Mouse (Mus musculus) kidney, postnatal 36 days (tissue): ENCODE measurements around the gene Elf1.

Experiments used
- DNase-seq, 2 experiments: peaks; one replicate each; pipeline ENCODE4 v3.0.0; 2021 to 2022; ENCODE audit warnings: mixed read lengths in 2 of 2

The Elf1 gene

DNA sequence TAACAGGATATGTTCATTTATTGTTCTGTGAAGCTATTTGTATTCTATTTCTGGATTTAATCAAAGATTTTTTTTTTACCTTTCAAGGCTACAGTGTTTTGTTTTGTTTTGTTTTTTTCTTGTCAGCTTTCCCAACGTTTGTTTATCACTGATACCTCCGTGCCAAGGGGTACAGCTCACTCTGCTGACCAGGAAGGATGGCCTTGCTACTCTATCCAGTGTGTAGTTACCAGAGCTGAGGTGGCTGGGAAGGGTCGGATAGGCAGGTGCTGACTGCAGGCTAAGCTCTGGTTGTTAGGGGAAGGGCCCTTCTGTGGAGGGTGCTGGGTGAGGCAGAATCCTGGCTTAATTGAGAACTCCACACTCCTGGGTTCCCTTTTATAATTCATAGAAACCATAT, 9.3 kb downstream of the Elf1 start:
- DNase-seq, result no peak

DNA sequence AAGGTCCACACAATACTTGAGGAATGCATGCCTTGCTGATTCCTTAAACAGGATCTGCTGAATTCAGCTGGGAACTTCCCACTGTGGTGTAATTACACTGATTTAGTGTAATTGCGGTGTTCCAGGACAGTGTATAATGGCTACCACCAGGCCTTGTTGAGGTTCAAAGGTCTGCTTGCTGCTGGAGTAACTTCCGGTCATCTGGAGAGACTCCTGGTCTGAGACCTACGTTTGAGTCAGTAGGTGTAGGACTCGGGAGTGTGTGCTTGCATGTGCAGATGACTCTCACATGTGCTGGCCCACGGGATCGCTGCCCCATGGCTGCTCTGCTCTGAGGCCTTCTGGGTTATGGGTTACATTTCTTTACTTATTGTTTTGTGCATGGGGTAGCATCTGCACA, 13.4 kb downstream of the Elf1 start:
- DNase-seq, result no peak

DNA sequence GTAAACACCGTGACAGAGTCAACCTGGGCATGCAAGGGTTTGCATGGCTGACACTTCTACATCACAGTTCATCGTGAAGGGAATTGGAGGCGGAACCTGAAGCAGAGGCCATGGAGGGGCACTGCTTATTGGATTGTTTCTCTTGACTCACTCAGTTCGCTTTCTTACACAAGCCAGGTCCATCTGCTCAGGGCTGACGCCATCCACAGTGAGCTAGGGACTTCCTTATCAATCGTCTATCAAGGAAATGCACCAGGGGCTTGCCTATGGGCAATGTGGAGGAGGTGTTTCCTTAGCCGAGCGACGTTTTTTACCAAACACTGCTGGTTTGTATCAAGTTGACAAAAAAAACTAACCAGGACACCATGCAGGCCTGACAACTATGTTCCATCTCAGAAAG, 18.3 kb downstream of the Elf1 start:
- no peak for DNase-seq

DNA sequence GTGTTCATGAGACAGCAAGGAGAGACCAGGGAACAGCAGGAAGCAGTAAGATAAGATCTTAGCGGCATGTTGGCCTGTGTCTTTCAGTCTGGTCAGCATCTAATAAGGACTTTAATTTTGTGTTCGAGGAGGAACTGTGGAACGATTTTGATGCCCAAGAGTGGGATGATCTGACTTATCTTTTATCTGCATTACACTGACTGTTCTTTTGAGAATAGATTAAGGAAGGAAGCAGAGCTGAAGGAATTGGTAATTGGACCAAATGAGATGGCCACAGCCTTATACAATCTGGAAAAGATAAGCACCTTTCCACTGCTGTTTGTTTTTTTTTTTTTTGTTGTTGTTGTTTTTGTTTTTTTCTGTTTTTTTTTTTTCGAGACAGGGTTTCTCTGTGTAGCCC, 19.8 kb downstream of the Elf1 start:
- DNase-seq, result no peak

DNA sequence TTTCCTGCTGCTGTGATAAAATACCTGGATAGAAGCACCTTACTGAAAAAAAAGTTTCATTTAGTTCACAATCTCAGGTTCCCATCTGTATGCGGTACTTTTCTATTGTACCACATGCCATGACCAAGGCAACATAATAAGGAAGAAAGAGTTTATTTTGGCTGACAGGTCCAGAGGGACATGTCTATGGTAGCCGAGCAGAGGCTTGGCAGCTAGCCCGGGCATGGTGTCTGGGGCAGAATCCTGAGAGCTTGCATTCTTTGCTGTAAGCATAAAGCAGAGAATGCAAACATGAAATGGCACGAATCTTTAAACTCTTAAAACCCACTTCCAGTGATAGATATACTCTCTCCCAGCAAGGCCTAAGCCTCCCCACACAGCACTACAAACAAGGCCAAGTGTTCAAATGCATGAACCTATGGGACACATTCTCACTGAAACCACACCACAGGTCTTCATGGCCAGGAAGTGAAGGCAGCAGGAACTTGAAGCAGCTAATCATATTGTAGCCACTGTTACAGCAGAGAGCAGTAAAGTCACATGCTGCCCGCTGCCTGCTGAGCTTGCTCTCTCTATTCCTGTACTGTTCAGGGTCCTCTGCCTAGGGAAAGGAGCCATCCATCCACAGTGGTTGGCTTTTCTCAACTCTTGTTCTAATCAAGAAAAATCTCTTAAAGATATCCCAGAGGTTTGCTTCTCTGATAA, 22.5 kb downstream of the Elf1 start:
- DNase-seq, result peak; percentile 71 to 85

DNA sequence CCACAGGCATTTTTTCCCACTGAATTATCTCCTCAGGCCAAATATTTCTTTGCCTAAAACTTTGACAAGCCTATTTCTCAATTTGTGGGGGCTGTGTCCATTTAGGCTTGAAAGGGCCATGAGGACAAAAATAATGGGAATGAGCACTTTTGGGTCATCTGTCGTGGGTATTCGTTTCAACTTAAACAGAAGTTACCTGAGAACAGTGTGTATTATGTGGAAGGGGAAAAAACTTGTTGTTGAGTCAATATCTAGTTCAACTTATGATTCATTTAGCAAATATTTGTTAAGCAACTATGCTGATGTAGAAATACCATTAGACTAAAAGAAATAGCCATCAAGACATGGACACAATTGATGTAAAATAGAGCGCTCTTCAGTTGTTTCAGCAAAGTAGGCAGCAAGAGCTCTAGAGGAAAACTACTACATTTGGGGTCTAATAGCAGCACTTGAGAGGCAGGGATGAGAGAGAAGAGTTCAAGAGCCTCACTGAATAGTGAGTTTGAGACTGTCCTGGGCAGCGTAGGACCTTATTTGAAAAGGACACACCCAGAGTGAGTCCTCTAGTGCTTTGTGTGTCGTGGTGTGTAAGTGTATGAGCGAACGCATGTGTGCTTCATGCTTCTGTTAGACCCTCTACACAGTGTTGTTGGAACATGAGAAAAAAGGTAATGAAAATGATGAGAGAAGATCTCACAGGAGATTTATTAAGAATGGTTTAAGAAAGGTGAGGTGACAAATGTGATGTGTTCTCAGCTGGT, 23.4 kb downstream of the Elf1 start:
- no peak for DNase-seq

DNA sequence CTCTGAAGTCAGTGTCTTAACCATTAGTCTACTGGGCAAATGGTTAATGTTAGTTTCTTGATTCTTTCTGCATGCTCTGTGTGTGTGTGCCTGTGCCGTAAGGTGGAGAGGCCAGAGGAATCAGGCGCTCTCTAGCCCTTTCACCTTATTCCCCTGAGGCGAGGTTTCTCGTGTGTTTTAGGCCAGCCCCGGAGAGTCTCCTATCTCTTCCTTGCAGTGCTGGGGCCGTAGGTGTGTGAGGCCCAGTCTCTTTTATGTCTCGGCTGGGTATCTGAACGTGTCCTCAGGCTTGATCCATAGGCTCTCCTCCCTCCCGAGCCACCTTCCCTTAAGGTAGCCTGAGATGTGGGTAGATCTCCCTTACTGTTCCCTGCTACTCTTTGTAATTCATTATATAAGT, 25.2 kb downstream of the Elf1 start:
- no peak for DNase-seq

DNA sequence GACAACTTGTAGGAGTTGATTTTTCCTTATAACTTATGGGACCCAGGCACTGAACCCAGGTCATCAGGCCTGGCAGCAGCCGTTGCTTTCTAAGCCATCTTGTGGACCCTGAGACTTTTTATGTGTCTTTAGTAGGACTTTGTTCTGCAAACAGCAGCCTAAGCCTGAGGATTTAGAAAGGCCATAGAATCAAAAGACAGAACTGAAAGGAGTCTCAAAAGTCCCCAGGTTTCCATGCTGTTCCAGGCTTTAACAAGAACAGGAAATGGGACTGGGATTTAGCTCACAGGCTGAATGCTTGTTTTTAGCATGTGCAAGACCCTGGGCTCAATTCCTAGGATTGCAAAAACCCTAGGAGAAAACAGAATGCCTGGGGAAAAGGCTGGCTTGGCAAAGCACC, 26.9 kb downstream of the Elf1 start:
- DNase-seq, result no peak

DNA sequence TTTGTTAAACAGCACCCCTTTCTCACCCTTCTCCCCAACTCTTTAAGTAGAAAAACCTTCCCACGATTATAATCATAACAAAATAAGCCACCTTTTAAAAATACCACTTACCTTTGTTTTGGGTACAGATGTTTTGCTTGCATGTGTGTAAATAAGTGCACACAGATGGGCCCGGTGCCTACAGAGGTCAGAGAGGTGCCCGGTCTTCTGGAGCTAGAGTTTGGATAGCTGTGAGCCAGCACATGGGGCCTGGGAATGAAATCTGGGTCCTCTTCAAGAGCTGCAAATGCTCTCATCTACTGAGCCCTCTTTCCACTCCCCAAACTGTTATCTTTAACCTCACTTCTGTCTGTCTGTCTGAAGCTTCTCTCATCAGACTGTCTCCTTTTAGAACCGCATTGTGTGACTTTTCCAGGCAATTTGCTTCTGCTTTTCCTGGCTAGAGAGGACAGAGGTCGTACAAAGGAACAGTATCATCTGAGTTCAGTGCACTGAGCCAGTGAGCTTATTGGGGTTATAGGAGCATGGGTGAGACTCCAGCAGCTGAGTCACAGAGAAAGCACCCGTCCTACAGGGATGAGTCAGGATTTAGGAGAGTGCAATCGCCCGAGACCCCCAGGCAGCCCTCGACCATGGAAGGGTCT, 27.8 kb downstream of the Elf1 start:
- peak in 1 of 2 experiments; percentile 55 for DNase-seq

DNA sequence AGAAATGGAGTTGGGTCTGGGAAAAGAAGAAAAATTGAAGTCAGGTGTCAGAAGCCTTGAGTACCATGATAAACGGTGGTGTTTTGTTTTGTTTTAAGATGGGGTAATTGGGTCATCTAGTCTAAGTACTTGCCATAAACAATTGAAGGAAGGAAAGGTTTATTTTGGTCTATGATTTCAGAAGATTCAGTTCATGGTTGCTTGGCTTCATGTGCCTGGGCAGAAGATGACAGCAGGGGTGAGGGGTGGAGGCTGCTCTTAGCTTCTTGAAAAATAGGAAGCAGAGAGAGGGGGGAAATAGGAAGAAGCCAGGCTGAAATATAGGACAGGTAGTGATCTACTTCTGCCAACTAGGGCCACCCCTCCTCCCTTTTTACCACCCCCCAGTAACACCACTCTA, 30.5 kb downstream of the Elf1 start:
- peak; percentile 52 to 58 for DNase-seq

DNA sequence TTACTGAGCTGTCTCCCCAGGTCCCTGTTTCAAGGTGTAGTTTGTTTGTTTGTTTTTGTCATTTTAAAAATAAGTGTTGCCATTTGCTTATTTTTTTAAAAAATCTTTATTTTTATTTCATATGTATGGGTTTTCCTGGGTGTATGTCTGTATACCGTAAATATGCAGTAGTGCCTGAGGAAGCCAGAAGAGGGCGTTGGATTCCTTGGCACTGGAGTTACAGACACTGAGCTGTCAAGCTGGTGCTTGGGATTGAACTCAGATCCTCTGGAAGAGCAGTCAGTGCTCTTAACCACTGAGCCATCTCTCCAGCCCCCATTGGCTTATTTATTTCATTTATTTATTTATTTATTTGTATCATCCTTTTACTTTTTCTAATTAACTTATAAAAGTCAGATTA, 33.0 kb downstream of the Elf1 start:
- no peak for DNase-seq

DNA sequence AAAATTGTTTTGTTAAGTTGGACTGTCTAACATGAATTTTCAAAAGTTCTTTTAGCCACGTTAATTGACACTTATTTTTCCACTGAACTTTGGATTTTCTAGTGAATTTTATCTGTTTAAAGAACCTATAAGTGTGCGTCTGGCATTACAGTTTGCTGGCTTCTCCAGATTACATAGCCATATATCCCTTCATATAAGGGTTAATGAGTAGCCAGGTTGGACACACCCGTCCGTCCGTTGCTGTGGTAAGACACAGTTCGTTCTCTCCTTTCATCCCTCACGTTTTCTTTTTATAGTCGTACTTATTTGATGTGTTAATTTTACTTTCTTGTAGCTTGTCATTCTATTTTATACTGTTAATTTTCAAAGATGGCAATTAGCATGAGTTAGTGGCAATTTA, 34.1 kb downstream of the Elf1 start:
- no peak for DNase-seq

DNA sequence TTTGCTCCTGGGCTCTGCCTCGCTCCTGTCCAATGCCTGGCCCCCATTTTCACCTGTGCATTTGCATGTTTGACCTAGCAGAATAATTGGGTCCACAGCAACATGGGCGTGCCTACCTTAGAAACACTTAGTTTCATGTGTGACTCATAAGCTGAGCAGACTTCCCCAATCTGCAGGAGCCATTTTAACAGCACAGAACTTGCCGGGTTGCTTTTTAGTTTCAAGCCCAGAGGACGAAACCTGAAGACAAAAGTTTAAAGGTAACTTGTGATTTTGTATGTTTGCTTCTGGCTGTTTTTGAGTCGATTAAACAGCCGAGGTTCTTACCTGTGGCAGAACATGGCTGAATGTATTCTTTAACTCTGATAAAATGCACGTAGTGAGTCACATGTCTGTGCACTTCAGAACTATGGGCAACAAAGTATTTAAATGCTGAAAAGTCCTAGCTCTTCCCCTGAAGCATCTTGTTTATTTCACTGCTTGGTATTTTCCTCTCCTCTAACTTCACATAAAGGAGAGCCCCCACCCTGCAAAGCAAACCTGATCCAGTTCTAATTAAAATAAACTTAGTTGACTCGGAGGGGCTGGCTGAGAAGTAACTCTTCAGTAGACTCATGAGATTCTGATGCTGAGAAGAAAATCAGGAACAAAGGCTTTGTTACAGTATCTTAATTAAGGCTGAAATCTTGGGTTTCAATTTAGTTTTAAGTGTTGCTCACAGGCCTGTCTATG, 34.7 kb downstream of the Elf1 start:
- peak; percentile 35 to 54 for DNase-seq

DNA sequence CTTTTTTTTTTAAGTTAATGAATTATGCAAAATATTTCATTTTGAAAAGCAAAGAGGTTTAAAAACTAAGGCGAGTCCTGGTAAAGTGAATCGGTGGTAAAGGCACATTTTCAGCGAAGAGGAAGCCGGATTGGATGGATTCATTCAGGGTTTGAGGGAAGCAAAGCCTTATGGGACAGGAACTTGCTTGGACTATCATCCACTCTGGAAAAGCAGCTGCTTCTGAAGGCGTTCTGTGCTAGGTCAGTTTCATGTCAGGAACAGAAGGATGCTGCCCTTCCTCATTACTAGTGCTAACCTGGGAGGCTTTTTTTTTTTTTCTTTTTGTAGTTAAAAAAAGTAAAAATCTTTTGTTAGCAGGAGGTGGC, 35.2 kb downstream of the Elf1 start:
- DNase-seq, result no peak

DNA sequence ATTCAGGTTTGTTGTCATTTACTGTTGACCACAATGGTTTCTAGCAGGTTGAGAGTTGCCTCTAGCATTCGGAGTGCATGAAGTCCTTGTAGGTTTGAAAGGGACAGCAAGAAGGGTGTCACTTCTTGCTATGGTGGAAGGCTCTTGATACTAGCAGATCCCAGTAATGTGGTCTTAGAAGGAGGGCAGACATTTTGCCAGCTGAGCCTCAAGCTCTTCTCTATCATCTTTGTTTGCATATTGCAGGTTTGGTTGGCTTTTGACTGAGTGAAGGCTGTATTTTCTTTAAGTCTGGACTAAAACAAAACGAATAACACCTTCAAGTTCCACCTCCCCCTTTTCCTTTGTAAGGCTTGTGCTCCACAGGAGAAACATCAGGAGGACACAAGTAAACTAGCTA, 35.8 kb downstream of the Elf1 start:
- no peak for DNase-seq

DNA sequence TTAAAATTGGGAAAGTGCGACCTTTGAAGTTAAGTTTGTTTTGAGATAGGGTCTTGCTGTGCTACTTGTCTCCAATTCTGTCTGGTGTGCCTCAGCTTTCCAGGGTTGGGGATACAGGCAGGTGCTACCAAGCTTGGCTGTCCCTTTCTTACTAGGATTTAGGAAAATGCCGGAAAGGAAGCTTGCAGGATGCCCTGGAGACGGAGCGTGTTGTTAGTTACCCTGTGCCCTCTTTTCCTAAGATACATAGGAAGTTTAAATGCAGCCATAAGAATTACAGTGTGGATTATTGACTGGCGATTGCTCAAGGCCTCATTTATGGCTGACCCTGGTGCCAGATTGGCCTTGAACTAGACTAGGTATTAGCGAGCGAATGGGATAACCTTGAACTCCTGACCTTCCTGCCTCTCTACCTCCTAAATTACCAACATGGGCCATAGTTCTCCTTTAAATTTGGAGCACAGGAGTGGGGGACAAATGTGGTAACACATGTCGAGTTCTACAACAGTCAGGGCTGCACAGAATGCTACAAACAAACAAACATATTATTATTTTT, 36.3 kb downstream of the Elf1 start:
- DNase-seq, result no peak

DNA sequence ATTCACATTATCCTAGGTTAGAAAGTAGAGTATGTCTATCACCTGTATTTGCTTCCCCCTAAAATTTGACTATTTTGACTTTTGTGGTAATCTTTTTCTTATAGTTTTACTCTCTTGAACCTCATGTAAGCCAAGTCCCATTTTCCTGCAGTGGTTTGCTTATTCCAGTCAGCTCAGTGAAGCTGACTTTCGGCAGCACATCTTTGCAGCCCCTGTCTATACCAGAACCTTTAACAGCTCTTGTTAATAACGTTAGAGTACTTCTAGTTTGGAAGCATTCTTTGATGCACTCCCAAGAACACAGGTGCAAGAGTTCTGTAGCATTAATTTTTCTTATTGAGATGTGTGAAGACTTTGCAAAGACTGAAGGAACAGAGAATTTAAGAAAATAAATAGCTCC, 37.1 kb downstream of the Elf1 start:
- DNase-seq, result no peak

DNA sequence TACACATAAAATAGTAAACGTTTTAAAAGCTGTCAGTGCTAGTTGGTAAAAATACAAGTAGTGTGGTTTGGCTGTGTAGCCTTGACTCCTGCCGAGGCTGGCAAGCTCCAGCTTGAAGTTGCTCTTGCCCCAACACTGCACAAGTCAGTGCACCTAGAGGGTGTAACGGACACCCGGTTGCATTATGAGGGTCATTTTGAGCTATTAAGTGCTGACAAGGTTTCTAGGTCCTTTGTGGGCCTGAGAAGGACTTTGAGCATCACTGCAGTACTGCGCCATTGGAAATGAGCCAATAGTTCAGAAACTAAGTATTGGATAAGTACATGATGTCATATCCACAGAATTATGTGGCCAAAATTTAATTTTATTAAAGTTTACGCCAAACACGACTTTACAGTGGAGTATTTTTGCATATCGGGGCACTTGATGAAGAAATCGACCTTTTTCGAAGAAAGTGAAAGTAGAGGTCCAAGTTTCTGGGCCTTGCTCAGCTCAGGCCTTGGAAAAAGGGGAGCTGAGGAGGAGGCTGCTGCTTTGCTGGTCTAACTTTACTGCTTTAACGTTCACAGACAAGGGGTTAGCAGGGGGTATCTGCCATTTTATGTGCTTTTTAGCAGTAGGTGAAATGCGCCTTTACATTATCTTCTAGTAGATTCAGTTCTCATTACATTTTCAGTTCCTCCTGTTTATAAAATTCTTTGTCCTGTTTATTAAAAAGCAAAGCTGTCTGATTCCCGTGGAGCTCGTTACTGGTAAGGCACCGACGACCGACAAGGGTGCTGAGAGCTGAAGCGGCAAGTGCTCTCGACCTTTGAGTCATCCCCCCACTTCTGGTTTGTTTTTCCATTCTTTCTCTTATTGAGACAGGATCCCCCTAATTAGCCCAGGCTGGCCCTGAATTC, 38.0 kb downstream of the Elf1 start:
- DNase-seq, result peak in 1 of 2 experiments; percentile 41

DNA sequence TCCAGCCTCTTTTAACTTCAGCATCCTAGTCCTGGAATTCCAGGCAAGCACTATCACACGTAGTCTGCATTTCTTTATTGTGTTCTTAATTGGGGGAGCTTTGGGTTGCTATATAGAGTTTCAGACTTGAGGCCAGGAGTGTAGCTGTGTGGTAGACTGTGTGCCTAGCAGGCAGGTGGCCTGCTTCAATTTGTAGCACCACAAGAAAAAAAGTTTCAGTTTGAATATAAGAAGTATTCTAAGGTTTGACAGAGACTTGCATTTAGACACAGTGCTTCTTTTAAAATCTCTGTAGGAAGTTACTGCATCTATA, 38.6 kb downstream of the Elf1 start:
- DNase-seq, result no peak

DNA sequence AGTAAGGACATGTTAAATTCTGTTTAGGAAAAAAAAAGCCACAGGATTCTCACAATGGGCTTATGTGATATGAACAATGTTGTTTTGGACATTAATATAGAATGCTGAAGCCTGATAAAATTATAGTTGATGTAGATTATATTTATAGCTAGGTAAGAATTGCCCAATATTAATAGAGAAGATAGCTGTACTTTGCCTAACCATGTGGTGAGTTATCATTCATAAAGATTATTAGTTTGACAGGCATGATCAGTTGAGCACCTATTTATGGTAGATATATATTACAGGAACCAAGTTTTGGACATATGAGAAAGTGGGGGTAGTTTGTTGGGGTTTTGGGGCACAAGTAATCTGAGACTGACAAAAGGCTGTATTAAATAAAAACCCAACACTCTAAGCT, 39.6 kb downstream of the Elf1 start:
- DNase-seq, result no peak

DNA sequence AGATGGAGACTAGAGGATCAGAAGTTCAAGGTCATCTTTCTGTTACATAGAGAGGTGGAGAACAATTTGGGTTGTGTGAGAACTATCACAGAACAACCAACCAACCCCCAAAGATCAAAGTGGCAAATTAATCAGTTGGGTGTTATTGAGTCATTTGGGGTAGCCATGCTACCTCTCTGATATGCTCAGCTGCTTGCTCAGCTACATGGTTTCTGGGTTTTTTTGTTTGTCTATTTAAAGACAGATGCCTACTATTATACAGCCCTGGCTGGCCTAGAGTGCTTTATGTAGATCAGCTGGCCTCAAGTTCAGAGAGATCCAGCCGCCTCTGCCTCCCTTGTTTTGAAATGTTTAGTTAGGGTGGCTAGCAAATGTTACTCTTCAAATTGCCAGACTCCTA, 40.1 kb downstream of the Elf1 start:
- no peak for DNase-seq

DNA sequence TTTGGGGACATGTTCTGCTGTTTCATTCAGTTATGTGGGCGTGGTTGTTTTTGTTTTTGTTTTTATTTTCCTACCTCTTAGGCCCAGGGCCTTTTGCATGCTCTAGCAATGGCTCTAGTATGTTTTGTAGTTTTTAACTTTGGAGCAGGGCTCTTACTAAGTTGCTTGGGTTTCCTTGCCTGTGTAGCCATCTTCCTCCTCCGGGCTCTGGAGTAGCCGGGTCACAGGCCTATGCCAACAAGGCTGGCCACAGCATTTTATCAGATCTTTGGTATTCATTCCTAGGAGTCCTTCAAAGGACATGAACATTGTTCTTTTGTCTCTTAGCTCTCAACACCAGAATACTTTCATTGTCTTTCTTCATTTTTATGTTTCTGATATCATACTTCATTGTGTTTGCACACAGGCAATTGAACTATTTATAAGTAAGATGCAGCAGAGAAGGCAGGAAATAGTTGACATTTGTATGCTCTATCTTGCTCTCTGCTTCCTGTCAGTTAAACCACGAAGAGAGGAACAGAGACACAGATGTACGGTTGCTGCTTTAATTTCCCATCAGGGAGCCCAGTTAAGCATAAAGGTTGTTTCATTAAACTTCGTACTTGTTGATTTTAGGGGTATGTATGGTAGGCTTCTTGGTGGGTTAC, 40.6 kb downstream of the Elf1 start:
- DNase-seq, result no peak
